ENCODE assay signal across 10 mouse cellular contexts in genomic region chr15:55966780-55967179, GRCm38 (mm10).
DNase-seq lines count a peak whose midpoint lies in the region; ATAC-seq and TF ChIP-seq lines count a peak whose summit lies in the region.
"Had no signal": no experiment of that assay in that cellular context is flagged by ENCODE, and none has a peak within 500 bp of the region (broad histone marks: within the 10 kb centered on the region; RNA-seq: fewer than 3 reads in every experiment).

No protein-coding gene starts in this region.

- peak; percentile 35 for DNase-seq in hindbrain, embryonic 10.5 days (ENCODE audit: low spot score)
- DNase-seq in hindbrain, embryonic 14.5 days (ENCODE audit: low spot score), result no peak
- DNase-seq in brain, embryonic 14.5 days (ENCODE audit: low read depth), result peak; percentile 39
- peak; percentile 36 for DNase-seq in embryo, embryonic 11 days
- no peak for DNase-seq in c-Kit-positive CD71-positive TER-119-positive erythroid progenitor cells, embryonic 14.5 days (ENCODE audit: low spot score)
- no peak for DNase-seq in spleen, postnatal 14 days (ENCODE audit: low spot score in 2 of 2)
- DNase-seq: adrenal gland, adult 8-10 months; cerebellum, adult 11 months had no signal

- TF ChIP-seq POLR2A in brain, embryonic 14.5 days (IDR thresholded peaks at IDR 0.05; ENCODE audit: borderline replicate concordance, extremely low read depth, insufficient read depth, insufficient read length, poor library complexity, severe bottlenecking), result no peak

- 27% methylated on average over 2 of the region's 2 CpGs for WGBS in hindbrain, embryonic 10.5 days
- 30% methylated on average over 2 of the region's 2 CpGs for WGBS in hindbrain, embryonic 14.5 days
- WGBS in limb, embryonic 15.5 days, result 42% methylated on average over 2 of the region's 2 CpGs

- no peak for ATAC-seq in hindbrain, embryonic 14.5 days (ENCODE audit: low FRiP score)
- ATAC-seq in limb, embryonic 15.5 days (ENCODE audit: insufficient number of reproducible peaks, low FRiP score, low TSS enrichment, low read depth), result 0 out of 2 replicates have a peak, but pooled peaks have one; percentile 44
- ATAC-seq: intestine, postnatal 0 days had no signal

- H3K9me3 ChIP-seq in hindbrain, embryonic 10.5 days, result no peaks in the 10 kb centered on the region
- no peaks in the 10 kb centered on the region for H3K9me3 ChIP-seq in hindbrain, embryonic 14.5 days (ENCODE audit: control insufficient read depth, low read length)
- H3K9me3 ChIP-seq in limb, embryonic 15.5 days, result no peaks in the 10 kb centered on the region

- no peak for TF ChIP-seq CTCF in brain, embryonic 14.5 days (IDR thresholded peaks at IDR 0.05; ENCODE audit: borderline replicate concordance, extremely low read depth, insufficient read depth, insufficient read length)

- no peaks in the 10 kb centered on the region for H3K27me3 ChIP-seq in hindbrain, embryonic 10.5 days (ENCODE audit: insufficient read depth, poor library complexity, severe bottlenecking)
- no peaks in the 10 kb centered on the region for H3K27me3 ChIP-seq in hindbrain, embryonic 14.5 days (ENCODE audit: control insufficient read depth, insufficient read depth, low read length)
- no peaks in the 10 kb centered on the region for H3K27me3 ChIP-seq in limb, embryonic 15.5 days

- no peaks in the 10 kb centered on the region for H3K36me3 ChIP-seq in hindbrain, embryonic 10.5 days
- no peaks in the 10 kb centered on the region for H3K36me3 ChIP-seq in hindbrain, embryonic 14.5 days (replicated peaks; ENCODE audit: control insufficient read depth, insufficient read depth)
- H3K36me3 ChIP-seq in limb, embryonic 15.5 days, result no peaks in the 10 kb centered on the region

- no peak overlapping the region for H3K4me3 ChIP-seq in hindbrain, embryonic 10.5 days
- H3K4me3 ChIP-seq in hindbrain, embryonic 14.5 days (replicated peaks; ENCODE audit: low read length), result no peak overlapping the region
- H3K4me3 ChIP-seq in limb, embryonic 15.5 days, result no peak overlapping the region

- no peak overlapping the region for H3K4me2 ChIP-seq in hindbrain, embryonic 14.5 days (replicated peaks)
- no peak overlapping the region for H3K4me2 ChIP-seq in limb, embryonic 15.5 days

- H3K9ac ChIP-seq in hindbrain, embryonic 14.5 days, result no peak overlapping the region
- H3K9ac ChIP-seq in limb, embryonic 15.5 days, result no peak overlapping the region

- peaks cover 7% of the 10 kb centered on the region for H3K4me1 ChIP-seq in hindbrain, embryonic 10.5 days (replicated peaks)
- H3K4me1 ChIP-seq in hindbrain, embryonic 14.5 days (replicated peaks; ENCODE audit: control insufficient read depth, insufficient read depth, low read length), result no peaks in the 10 kb centered on the region
- no peaks in the 10 kb centered on the region for H3K4me1 ChIP-seq in limb, embryonic 15.5 days

- H3K27ac ChIP-seq in hindbrain, embryonic 10.5 days, result no peak overlapping the region
- H3K27ac ChIP-seq in hindbrain, embryonic 14.5 days, result no peak overlapping the region
- H3K27ac ChIP-seq in limb, embryonic 15.5 days, result no peak overlapping the region

Comparison
In these comparisons a context has a peak if more than half of its experiments do, and no peak if none do; other contexts are left out.
1. DNase-seq: peak in hindbrain, embryonic 10.5 days (single experiment), brain, embryonic 14.5 days (single experiment) and embryo, embryonic 11 days (single experiment); none in hindbrain, embryonic 14.5 days (single experiment), c-Kit-positive CD71-positive TER-119-positive erythroid progenitor cells, embryonic 14.5 days (single experiment) and spleen, postnatal 14 days (0 of 2).